Mouse (Mus musculus): ENCODE data around the gene Arl4a.

Arl4a gene

GRCm38 (mm10) chr12:39968109-39968508 lies 69.7 kb downstream of the Arl4a start:
- DNase-seq (ENCODE audit: low read depth in 1 of 2, low spot score in 2 of 2), result no peak

GRCm38 (mm10) chr12:39959166-39959565 lies 78.7 kb downstream of the Arl4a start:
- DNase-seq (ENCODE audit: low read depth in 1 of 2, low spot score in 2 of 2), result no peak

- no peak for DNase-seq (ENCODE audit: low read depth in 1 of 2, low spot score in 2 of 2)
Observed at GRCm38 (mm10) chr12:39957931-39958671, 79.7 kb downstream of the Arl4a start.

- DNase-seq (ENCODE audit: low read depth in 1 of 2, low spot score in 2 of 2), result no peak
Observed at GRCm38 (mm10) chr12:39956396-39956795, 81.4 kb downstream of the Arl4a start.

Measured in monocyte, adult 2 months (primary cell).